Mouse (Mus musculus): Measurements from ENCODE around the gene Ano10. TPM values are rescaled to one million over a fixed set of nuclear protein-coding genes. Genes with fewer than 3 reads are reported as not detected.
A peak's percentile ranks its signal among the peaks of the same experiment; 100 is the strongest.
"Not testable (repeated sequence)": the region's sequence is repeated elsewhere in the genome, so short reads cannot be mapped to it uniquely, and the experiment has no call there.

The Ano10 gene
- total RNA-seq (2014; fragmentation: Nextera tagmentation) (11.1 and 19.4 TPM in 2 replicates), total RNA-seq (2017) (12.9 and 16.2 TPM in 2 replicates)

DNA sequence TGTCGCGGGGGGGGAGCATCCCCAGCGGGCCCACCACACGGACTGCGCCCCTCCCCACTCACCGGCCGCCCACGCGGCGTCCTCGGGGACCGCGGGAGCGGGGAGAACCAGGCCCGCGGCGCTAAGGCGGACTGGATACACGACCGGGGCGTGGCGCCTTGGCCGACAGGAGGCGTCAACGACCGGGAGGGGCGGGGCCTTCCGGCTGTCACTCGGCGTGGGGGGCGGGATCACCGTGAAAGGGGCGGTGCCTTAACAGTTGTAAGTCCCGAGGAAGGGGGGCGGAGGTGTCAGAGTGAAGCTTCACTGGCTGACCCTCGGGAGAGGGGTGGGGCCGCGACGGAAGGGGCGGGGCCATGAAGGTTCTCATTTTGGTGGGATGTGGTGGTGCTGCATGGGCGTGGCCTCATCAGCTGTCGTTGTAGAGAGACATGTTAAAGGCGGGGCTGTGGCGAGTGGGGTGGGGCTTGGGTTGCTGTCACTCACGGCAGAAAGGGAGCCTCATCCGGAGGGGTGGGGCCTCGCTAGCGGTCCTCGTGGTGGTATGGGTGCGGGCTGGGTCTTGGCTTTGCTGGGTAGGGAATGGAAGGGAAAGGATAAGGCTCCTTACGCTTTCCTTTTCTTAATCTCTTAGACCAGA, at the start of gene Ano10:
TSS of gene Ano10 (minus strand) at position 182 of the 640 bp plus-strand sequence.
- ATAC-seq (replicated peaks; ENCODE audit: poor library complexity, severe bottlenecking): peak; percentile 91

DNA sequence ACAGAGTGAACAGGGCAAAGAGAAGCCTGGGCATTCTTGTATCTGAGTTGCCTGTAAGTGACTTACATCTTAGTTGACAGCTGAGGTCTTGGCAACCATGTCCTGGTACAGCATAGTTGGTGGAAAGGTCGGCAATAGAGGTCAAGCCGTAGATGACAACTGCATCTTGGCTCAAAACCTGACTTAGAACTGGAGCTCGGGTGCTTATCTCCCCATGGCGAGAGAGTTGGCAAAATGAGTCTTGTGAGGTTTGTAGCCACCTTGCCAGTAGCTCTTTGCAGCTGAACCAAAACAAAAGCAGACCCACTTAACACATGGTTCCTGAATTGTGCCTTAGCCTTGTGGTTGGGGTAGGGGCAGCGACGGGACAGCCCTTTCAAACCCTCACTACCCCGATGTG, 49.2 kb upstream of the Ano10 start:
- no peak for ATAC-seq (replicated peaks; ENCODE audit: poor library complexity, severe bottlenecking)

DNA sequence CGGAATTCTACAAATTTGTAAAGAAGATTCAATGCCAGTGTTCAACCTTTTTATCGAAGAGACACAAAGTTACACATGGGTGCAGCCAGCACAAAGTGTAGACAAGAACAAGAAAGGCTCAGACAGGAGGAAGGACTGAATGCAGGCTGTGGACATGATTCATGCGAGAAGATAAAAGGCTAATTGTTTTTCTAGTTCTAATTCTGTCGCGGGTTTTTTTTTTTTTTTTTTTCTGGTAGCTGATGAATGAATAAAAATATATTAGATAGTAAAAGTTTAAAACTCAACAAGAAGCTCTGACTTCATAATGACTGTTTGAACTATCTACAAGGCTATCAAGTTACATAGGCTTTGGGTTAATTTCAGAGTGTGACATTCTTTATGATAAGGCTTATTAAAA, 45.7 kb upstream of the Ano10 start:
- ATAC-seq (replicated peaks; ENCODE audit: poor library complexity, severe bottlenecking): no peak

DNA sequence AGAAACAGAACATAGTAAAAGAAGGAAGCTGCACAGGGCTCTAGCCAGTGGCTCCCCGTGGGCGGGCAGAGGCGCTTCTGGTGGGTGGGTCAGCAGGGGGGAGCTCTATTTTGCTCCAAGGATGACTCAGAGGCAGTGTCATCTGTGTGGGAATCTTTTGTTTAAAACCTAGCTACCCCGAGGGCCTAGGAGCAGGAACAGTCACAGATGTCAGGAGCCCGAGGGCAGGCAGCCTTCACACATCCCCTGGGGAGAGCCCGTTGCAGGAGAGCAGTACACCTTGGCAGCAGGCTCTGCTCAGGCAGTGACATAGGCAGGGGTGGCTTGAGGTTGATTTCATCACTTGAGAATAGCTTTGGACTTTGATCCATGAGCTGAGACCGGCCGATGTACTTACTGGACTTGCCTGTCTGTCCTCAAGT, 43.3 kb upstream of the Ano10 start:
- ATAC-seq (replicated peaks; ENCODE audit: poor library complexity, severe bottlenecking): peak; percentile 85

DNA sequence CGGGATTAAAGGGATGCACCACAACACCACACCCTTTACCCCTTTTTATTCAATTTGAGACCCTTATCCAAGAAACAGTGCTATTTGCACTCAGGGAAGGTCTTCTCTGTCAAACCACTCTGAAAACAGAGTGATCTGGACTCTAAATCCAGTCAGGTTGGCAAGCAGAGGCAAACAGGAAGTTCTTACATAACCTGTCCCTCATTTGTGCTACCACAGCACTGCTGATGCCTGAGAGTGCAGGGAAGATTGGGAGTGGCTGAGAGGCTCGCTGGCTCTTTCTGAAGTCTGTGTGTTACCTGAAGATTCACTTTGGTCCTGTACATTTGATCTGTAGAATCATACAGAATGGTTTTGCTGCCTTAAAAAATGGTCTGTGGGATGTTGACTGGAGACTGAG, 42.5 kb upstream of the Ano10 start:
- ATAC-seq (replicated peaks; ENCODE audit: poor library complexity, severe bottlenecking): peak; percentile 71

DNA sequence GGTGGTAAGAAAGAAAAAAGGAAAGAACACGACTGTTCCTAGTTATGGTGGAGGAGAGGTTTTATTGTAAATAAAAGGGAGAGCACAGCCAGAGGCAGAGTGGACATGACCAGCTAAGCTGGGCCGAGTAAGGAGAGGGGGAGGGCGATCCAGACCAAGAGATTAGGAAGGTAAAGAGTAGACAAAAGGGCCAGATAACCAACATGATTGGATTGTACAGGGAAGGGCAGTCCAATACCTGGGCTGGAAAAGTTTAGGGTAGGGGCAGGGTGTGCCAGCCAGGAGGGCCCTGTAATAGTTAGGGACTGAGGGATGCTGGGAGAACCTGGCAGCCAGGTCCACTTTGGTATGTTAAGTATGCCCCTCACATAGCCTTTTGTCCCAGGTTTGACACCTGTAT, 34.0 kb upstream of the Ano10 start:
- no peak for ATAC-seq (replicated peaks; ENCODE audit: poor library complexity, severe bottlenecking)

DNA sequence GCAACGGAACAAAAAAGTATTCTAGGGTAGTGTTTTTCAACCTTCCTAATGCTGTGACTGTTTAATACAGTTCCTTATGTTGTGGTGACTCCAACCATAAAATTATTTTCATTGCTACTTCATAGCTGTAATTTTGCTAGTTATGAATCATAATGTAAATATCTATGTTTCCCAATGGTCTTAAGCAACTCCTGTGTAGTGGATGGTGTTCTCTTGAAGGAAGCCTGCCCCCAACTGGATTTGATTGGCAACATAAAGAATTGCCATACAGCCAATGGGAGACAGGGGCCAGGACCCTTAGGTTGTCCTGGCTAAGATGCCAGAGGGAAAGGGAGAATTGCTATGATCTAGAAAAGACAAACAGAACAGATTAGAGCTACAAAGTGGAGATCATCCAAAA, 31.8 kb upstream of the Ano10 start:
- no peak for ATAC-seq (replicated peaks; ENCODE audit: poor library complexity, severe bottlenecking)

DNA sequence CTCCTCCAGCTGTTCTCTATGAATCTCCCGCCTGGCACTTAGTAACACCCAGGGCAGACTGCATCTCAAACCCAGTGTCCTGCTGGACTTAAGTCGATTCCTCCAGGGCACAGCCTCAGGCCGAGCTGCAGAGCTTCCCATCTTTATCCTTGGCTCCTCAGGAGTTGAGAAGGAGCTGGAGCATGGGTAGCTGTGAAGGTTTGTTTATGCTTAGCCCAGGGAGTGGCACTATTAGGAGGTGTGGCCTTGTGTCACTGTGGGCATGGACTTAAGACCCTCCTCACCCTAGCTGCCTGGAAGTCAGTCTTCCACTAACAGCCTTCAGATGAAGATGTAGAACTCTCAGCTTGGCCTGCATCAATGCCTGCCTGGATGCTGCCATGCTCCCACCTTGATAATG, 28.1 kb upstream of the Ano10 start:
- no peak for ATAC-seq (replicated peaks; ENCODE audit: poor library complexity, severe bottlenecking)

DNA sequence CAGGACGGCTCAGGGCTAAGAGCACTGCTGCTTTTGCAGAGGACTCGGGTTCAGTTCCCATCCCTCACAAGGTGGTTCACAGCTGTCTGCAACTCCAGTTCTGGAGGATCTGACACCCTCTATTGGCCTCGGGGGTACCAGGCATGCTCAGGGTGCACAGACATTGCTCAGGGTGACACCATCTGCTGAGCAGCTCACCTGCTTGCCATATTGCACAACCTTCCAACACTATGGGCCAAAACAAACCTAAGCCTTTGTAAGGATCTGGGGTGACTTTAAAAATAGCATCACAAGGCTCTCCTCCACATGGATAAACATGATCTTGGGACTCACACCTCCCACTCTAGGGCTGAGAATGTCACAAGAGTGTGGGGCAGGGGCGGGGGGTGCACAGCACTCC, 26.4 kb upstream of the Ano10 start:
- ATAC-seq (replicated peaks; ENCODE audit: poor library complexity, severe bottlenecking): no peak

DNA sequence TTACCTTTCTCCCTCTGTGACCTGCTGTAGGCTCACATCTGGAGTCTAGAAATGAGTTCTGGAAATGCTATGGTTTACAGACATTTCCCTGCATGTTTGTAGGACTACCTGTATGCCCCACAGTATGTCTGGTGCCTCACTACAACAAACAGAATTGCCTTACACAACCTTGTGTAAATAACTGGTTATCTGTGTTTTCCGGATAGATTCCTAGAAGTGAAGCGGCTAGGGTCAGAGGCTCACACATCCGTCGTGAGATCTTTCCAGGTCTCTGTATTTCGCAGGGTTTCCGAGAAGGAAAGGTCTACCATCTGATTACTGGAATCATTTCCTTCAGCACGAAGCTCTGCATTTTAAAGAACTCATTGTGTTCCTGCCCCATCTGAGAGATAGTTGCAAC, 22.3 kb upstream of the Ano10 start:
- ATAC-seq (replicated peaks; ENCODE audit: poor library complexity, severe bottlenecking): no peak

DNA sequence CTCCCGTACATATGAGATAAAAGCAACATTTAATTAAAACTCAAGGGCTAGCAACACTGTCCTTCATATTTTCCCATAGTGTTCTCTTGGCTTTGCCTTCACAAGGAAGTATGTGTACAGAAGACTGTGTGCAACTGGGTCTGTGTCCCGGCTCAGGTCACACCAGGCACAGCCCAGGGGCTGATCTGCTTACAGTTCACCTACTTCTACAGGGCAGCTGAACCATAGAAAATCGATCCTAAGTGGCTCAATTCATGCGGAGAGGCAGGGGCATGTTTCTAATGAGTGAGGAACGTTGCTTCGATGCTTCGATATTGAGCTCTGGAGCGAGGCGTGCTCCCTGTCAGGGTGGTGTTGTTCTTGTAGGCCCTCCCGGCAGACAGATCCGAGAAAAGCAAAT, 21.3 kb upstream of the Ano10 start:
- no peak for ATAC-seq (replicated peaks; ENCODE audit: poor library complexity, severe bottlenecking)

DNA sequence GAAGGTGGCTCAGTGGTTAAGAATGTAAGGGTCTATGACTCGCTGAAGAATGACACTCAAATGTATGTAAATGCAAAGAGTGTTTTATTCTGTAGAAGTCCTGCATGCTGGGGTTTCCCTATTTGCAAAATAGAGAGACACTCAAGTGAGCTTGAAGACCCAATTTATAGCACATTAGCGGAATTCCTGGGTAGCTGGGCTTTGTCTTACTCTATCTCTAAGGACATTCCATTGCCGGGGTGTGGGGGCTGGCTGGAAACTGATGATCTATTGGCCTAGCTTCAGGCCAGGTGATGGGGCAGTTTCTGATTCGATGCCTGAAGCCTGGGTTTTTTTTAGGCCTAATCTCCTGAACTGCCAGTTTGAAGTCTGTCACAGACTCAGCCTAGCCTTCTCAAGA, 20.7 kb upstream of the Ano10 start:
- ATAC-seq (replicated peaks; ENCODE audit: poor library complexity, severe bottlenecking): no peak

DNA sequence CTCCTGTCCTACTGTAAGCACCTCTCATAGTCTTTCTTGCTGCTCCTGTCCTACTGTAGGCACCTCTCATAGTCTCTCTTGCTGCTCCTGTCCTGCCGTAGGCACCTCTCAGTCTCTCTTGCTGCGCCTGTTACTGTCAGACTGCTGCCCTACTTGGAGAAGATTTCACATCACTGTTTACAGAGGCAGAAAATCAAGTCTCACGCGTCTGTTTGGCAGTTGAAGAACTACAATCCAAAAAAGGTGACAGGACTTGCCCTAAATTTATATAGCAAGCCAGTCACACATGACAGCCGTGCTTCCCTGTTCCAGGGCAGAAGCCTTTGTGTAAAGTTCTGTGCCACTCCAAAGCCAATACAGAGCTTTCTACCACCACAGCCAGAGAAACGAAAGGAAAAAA, 20.2 kb upstream of the Ano10 start:
- ATAC-seq (replicated peaks; ENCODE audit: poor library complexity, severe bottlenecking): no peak

DNA sequence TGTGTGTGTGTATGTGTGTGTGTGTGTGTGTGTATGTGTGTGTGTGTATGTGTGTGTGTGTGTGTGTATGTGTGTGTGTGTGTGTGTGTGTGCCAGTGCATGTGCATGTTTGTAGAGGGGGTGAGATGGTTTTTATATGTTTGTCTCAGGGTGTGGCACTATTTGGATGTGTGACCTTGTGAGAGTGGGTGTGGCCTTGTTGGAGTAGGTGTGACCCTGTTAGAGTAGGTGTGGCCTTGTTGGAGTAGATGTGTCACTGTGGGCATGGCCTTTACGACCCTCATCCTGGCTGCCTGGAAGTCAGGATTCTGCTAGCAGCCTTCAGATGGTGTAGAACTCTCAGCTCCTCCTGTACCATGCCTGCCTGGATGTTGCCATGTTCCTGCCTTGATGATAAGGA, 18.9 kb upstream of the Ano10 start:
- ATAC-seq (replicated peaks; ENCODE audit: poor library complexity, severe bottlenecking): not testable (repeated sequence)

DNA sequence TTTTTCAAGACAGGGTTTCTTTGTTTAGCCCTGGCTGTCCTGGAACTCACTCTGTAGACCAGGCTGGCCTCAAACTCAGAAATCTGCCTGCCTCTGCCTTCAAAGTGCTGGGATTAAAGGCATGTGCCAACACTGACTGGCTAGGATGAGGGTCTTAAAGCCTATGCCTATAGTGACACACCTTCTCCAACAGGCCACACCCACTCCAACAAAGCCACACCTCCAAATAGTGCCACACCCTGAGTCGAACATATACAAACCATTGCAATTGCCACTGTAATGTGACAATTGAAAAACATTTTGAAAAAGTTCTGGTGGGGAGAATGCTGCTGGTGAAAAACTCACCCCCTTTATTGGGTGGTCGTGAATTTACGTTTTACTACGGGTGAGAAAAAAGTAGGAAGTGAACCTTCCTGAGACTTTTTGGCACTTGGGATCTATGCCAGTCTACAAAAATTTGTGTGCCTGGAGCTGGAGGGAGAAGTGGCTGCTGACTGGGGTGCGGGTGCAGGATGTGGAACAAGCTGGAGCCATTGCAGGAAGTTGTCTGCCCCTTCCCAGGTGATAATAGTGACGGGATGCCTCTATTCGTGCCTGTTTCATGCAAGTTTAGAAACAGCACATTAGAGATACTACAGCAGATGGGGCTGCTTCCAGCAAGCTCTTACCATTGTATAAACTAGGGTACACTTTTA, 18.2 kb upstream of the Ano10 start:
- peak; percentile 52 for ATAC-seq (replicated peaks; ENCODE audit: poor library complexity, severe bottlenecking)

DNA sequence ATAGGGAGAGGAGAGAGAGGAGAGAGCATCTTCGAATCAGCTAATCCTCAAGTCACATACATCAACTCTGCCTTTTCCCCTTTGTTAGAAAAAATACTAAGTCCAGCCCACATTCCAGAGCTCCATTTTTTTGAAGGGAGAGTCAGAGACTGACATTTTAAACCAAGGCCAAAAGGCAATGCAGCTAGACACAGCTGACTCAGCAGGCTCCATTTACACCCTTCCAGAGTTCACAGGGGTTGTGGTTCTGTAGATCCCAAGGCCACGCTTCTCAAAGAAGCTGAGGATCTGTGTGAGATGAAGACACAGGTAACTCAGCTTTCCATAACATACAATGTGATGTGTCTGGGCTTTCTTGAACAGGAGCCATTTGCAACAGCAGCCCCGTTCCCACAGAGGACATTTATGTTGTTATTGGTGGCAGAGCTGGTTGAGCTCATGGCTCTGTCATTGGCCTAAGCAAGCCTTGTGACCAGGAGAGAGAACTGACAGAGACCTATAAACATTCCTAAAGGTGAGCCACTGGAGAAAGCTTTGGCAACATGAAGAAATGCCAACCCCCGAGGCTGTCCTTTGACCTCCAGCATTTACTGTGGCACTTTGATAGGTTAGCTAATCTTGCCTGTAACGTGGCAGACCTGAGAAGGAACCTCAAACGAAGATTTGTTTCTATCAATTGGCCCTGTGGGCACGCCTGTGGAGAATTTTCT, 17.0 kb upstream of the Ano10 start:
- ATAC-seq (replicated peaks; ENCODE audit: poor library complexity, severe bottlenecking): no peak

DNA sequence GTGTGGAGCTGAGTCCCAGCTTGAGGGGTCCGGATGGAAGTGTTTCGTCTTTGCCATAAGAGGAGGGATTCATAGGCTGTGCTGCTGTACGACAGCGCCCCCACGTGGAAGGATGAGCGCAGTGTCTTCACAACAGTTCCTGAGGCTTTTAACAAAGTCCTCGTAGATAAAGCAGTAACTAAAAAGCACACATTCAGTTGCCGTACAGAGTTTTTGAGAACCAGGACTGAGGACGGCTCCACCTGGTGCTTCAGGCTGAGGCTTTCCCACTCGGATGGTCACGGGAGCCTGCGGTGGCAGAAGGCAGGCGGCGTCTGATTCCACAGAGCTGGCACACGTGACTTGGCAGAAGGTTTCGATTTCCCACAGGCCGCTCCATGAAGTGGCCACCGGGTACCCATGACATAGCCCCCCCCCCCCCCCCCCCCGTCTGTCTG, 16.4 kb upstream of the Ano10 start:
- peak; percentile 80 for ATAC-seq (replicated peaks; ENCODE audit: poor library complexity, severe bottlenecking)

DNA sequence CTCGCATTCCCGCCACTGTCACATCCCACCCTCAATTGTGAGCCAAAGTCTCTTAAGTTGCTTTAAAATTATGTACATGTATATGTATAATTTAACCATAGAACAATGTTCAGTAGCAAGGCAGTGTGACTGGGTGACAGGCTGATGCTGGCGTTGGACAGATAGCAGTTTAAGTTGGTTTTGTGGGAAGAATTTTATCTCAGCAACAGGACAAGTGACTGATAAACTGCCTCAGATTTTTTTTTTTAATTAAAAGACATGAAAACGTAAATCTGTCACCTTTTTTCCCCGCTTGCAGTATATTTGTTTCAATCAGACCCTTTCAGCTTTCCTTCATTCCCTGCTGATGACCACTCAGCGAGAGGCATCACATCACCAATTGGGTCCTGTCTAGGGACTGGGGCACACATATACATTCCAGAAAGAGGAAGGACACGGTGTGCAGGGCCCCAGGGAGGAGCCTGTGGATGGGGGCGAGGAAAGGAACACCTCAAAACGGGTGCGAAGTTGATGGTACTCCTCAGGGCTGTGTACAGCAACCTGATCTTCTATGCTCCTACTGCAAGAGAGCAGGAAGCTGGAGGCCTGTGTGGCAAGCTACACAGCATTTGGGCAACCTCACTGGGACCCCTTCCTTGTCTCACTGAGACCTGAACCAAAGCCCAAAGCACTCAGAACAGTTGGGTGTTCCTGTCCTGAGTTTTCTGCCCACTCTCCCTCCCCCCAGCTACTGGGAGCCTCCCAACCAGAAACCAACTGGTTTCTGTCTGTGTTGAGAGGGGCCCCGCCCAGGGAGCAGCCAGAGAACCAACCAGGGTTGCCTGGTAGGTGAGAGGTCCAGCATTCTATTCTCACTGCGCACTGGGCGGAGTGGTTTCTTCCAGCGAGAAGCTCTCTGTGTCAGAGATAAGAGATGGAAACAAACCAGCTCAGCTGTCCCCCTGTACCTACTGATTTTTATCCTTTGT, 15.1 kb upstream of the Ano10 start:
- peak; percentile 18; the same call in 1 of the 2 replicates for ATAC-seq (replicated peaks; ENCODE audit: poor library complexity, severe bottlenecking)

DNA sequence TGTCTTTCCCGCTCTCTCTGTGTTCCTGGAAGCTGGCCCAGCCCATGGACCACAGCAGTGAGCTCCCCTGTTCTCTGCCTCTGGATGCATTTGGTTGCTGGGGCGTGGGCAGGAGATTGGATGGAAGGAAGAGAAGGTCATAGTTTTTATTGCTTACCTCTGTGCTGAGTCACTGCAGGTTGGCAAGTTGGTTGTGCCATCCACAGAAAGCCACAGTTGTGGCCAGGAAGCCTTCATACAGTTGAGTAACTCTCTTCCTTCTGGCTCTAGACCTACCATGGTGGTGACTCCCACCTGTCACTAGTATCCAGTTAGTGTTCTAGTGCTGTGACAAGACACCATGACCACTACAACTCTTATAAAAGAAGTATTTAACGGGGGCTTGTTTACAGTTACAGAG, 11.1 kb upstream of the Ano10 start:
- peak; percentile 99 for ATAC-seq (replicated peaks; ENCODE audit: poor library complexity, severe bottlenecking)

DNA sequence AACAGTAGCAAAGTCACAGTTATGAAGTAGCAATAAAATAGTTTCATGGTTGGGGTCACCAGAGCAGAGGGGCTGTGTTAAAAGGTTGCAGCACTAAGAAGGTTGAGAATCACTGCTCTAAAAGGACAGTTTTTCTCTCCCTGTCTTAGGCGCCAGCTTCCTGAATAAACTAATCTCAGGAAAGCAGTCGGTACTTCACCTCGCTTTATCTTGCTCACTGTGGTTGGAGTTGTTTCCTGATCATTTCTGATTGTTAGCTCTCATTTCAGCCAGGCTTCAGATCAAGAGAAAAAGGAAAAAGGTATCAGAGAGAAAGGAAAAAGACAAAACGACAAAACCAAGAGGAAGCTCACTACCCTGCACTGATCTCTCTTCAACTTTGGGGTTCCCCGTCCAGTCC, 1.9 kb upstream of the Ano10 start:
- ATAC-seq (replicated peaks; ENCODE audit: poor library complexity, severe bottlenecking): no peak

Measured in granulocyte monocyte progenitor cell, adult 5-6 weeks (primary cell).